Mouse (Mus musculus): ENCODE measurements around the gene Slc25a24. TPM values are rescaled to one million over a fixed set of nuclear protein-coding genes. Genes with fewer than 3 reads are reported as not detected.
A peak's percentile ranks its signal among the peaks of the same experiment; 100 is the strongest.

Gene Slc25a24
- 35.5 and 40.2 TPM in 2 replicates for polyA plus RNA-seq (2015; fragmentation: Nextera tagmentation; extraction: Ambion mirVana)

DNA sequence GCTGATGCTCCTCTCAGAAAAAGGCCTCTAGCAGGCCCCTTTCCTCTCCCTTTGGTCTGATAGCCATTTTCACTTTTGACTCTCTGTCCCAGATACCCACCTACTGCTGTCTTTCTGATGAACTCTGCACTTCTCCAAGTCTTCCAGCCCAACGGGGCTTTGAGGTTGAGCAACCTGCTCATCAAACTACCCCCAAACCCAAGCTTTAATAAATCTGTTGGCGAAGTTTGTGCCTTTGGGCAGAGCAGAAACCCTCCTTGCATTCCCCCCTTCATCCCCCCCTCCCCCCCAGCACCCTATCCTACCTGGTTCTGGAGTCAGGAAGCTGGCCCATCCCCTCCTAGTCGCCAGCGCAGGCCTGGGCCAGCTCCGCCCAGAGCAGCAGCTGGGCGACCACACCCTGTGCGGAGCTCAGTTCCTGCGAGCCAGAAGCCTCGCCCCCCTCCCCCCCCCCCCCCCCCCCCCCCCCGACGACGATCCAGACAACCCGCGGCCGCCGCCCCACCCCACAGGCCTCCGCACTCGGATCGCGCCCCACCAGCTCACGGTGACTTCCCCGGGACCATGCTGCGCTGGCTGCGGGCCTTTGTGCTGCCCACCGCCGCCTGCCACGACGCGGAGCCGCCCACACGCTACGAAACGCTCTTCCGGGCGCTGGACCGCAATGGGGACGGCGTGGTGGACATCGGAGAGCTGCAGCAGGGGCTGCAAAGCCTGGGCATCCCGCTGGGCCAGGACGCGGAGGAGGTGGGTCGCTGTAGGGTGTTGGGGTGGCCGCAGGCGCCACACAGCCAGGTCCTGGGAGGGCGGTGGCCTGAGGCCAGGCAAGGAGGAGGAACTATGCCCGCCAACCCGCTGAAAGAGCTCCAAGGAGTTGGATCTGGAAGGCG, at the start of gene Slc25a24:
Slc25a24 (plus strand) TSS at position 509 of the 890 bp plus-strand sequence.
- Histone ChIP-seq H3K4me3 (replicated peaks) (peak within 1 kb of the TSS; percentile 76), H3K27ac (peak within 1 kb of the TSS; percentile 90), H3K9me3 (no peaks in the 10 kb centered on the region), H3K4me2 (peak within 1 kb of the TSS; percentile 65), H3K9ac (peak within 1 kb of the TSS; percentile 72), H3K27me3 (replicated peaks) (no peaks in the 10 kb centered on the region), H3K4me1 (peaks cover 11% of the 10 kb centered on the region; the same call in 1 of the 2 replicates), H3K36me3 (no peaks in the 10 kb centered on the region)
- 2% methylated on average over 36 of the region's 49 CpGs for WGBS
- peak; percentile 88 for ATAC-seq (ENCODE audit: insufficient read depth, low FRiP score, low read depth)

DNA sequence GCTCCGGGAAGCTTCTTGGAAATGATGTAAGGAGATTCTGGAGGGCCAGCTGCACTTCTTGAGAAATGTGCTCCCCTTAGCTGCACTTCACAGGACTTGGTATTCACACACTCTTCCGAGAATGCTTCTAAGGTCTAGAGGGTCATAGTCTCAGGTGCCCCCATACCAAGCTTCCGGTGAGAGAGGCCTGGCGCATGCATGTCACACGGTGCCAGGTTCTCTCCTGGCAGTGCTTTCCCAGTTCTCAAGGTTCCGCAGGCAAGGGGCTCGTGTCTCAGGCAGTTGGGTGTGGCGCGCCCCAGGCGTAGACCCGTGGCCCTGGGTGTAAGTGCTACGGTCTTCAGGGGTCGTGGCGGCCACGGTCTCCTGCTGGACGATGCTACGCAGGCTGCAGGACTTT, 42.8 kb upstream of the Slc25a24 start, which contains the start of gene Slc25a54:
Slc25a54 (plus strand) TSS at position 301 of the 400 bp plus-strand sequence.
- Histone ChIP-seq H3K4me3 (replicated peaks) (no peak within 1 kb of the TSS), H3K9me3 (no peaks in the 10 kb centered on the region), H3K4me1 (no peaks in the 10 kb centered on the region), H3K9ac (no peak within 1 kb of the TSS), H3K36me3 (no peaks in the 10 kb centered on the region), H3K27ac (no peak within 1 kb of the TSS), H3K4me2 (no peak within 1 kb of the TSS), H3K27me3 (replicated peaks) (no peaks in the 10 kb centered on the region)
- ATAC-seq (ENCODE audit: insufficient read depth, low FRiP score, low read depth) = no peak
- WGBS = 91% methylated on average over 17 of the region's 17 CpGs

DNA sequence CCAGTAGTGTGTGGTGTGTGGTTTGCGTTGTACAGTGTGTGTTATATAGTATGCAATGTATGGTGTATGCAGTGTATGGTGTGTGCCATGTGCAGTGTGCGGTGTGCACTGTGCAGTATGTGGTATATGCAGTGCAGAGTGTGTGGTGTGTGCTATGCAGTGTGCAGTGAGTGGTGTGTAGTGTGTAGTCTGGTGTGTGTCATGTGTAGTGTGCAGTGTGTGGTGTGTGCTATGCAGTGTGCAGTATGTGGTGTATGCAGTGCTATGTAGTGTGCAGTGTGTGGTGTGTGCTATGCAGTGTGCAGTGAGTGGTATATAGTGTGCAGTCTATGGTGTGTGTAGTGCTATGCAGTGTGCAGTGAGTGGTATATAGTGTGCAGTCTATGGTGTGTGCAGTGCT, 38.5 kb upstream of the Slc25a24 start:
- H3K9ac ChIP-seq = no peak overlapping the region
- no peak overlapping the region for H3K27ac ChIP-seq
- H3K36me3 ChIP-seq = no peaks in the 10 kb centered on the region
- no peaks in the 10 kb centered on the region for H3K27me3 ChIP-seq (replicated peaks)
- no peaks in the 10 kb centered on the region for H3K4me1 ChIP-seq
- no peak for ATAC-seq (ENCODE audit: insufficient read depth, low FRiP score, low read depth)
- H3K4me2 ChIP-seq = no peak overlapping the region
- no peak overlapping the region for H3K4me3 ChIP-seq (replicated peaks)
- WGBS = 90% methylated on average over 2 of the region's 2 CpGs
- no peaks in the 10 kb centered on the region for H3K9me3 ChIP-seq

DNA sequence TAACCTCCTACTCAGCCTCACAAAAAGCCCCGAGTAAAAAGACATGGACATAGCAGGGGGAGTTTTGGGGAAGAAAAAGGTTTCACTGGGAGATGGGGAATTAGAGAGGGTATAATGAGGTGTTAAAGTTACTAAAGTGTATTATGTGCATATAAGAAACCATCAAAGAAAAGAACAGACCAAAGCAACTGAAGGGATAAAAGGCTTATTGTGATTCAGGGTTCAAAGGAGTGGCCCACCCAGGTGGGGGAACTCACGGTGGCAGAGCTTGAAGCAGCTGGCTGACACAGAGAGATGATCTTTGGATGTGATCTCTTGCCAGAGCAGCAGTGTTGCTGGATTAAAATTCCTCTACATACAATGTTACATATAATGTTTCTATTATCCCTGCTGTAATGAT, 34.5 kb upstream of the Slc25a24 start:
- no peaks in the 10 kb centered on the region for H3K36me3 ChIP-seq
- ATAC-seq (ENCODE audit: insufficient read depth, low FRiP score, low read depth) = no peak
- H3K4me1 ChIP-seq = no peaks in the 10 kb centered on the region
- no peaks in the 10 kb centered on the region for H3K27me3 ChIP-seq (replicated peaks)
- H3K27ac ChIP-seq = no peak overlapping the region
- H3K9ac ChIP-seq = no peak overlapping the region
- WGBS = 12% methylated on average over 2 of the region's 2 CpGs
- no peaks in the 10 kb centered on the region for H3K9me3 ChIP-seq
- no peak overlapping the region for H3K4me2 ChIP-seq
- H3K4me3 ChIP-seq (replicated peaks) = no peak overlapping the region

DNA sequence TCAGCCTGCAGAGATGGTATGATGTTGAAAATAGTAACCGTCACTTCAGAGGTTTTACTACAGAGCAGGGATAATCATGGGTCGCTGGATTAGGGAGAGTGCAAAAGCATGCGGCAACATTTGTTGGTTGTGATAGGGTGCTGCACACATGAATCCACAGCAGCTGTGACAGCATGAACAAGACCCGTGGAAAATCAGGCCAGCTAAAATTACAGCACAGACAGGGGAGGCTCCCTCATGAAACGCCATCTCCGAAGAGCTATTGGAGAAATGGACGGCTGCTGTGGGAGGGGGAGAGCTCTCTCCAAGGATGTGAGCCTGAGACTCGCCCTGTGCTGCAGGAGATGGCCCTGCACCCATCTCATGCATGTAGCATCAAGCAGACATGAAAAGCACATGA, 18.2 kb upstream of the Slc25a24 start:
- Histone ChIP-seq H3K4me3 (replicated peaks) (no peak overlapping the region), H3K36me3 (no peaks in the 10 kb centered on the region), H3K27ac (no peak overlapping the region), H3K27me3 (replicated peaks) (no peaks in the 10 kb centered on the region), H3K9me3 (no peaks in the 10 kb centered on the region), H3K4me2 (no peak overlapping the region), H3K4me1 (no peaks in the 10 kb centered on the region), H3K9ac (no peak overlapping the region)
- 53% methylated on average over 8 of the region's 8 CpGs for WGBS
- no peak for ATAC-seq (ENCODE audit: insufficient read depth, low FRiP score, low read depth)

DNA sequence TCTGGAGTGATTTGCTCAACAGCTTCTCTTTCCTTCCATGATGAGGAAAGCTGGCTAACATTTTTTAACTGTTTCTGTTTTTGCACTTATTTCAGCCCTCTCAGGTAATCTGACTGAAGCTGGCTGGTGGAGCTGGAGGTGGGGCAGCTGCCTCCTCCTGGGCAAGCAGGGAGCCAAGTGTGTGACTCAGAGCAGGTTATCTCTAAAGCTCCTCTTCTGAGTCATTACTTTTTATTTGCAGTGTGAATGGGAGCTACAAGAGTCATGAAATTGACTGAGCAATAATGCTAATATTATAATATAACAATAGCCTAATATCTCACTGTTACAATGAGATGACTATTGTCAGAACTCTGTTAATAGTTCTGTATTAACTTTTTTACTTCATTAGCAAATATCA, 5.8 kb upstream of the Slc25a24 start:
- Histone ChIP-seq H3K4me1 (no peaks in the 10 kb centered on the region), H3K4me2 (no peak overlapping the region), H3K27ac (no peak overlapping the region), H3K9ac (no peak overlapping the region), H3K27me3 (replicated peaks) (no peaks in the 10 kb centered on the region), H3K36me3 (no peaks in the 10 kb centered on the region), H3K4me3 (replicated peaks) (no peak overlapping the region), H3K9me3 (no peaks in the 10 kb centered on the region)
- no peak for ATAC-seq (ENCODE audit: insufficient read depth, low FRiP score, low read depth)

DNA sequence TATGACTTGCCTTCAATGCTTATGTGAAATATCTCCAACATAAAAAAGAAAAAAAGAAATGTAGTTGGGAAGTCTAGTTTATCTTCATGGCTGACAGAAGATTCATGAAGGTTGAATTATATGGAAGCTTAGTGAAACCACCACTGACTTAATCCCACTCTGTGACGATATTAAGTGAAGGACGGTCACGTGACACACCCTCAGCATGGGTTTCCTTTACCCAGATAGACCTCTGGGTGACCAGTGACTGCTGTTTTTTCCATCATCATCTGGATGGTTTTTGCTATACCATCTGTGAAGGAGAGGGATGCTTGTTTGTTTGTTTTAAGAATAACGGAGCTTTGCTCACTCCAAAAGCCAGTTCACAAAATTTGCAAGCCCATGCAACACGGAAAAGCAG, 3.4 kb upstream of the Slc25a24 start:
- WGBS = 76% methylated on average over 5 of the region's 5 CpGs
- Histone ChIP-seq H3K9me3 (no peaks in the 10 kb centered on the region), H3K27me3 (replicated peaks) (no peaks in the 10 kb centered on the region), H3K4me1 (peaks cover 11% of the 10 kb centered on the region; the same call in 1 of the 2 replicates), H3K9ac (no peak overlapping the region), H3K4me2 (no peak overlapping the region), H3K36me3 (no peaks in the 10 kb centered on the region), H3K4me3 (replicated peaks) (no peak overlapping the region), H3K27ac (no peak overlapping the region)
- no peak for ATAC-seq (ENCODE audit: insufficient read depth, low FRiP score, low read depth)

DNA sequence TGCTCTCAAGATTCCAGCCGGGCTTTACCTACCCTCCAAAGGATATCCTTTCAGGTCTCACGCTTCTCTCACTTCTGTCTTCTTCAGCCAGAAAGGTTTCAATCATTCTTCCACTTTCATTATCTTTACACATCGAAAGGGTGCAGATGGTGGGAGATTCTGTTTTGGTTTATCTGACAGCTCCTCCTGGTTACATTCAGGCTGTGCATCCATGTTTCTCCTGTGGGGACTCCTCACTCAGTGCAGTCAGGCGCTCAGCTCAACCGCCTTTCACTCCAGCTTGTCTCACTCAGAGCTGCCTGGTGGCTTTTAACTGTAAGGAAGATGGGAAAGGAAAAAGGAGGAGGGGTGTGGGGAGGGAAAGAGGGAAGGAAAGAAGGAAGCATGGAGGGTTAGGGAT, 3.0 kb upstream of the Slc25a24 start:
- ATAC-seq (ENCODE audit: insufficient read depth, low FRiP score, low read depth) = no peak
- Histone ChIP-seq H3K27ac (no peak overlapping the region), H3K36me3 (no peaks in the 10 kb centered on the region), H3K4me1 (peaks cover 11% of the 10 kb centered on the region; the same call in 1 of the 2 replicates), H3K9ac (no peak overlapping the region), H3K9me3 (no peaks in the 10 kb centered on the region), H3K4me3 (replicated peaks) (no peak overlapping the region), H3K4me2 (no peak overlapping the region), H3K27me3 (replicated peaks) (no peaks in the 10 kb centered on the region)
- 57% methylated on average over 5 of the region's 5 CpGs for WGBS

DNA sequence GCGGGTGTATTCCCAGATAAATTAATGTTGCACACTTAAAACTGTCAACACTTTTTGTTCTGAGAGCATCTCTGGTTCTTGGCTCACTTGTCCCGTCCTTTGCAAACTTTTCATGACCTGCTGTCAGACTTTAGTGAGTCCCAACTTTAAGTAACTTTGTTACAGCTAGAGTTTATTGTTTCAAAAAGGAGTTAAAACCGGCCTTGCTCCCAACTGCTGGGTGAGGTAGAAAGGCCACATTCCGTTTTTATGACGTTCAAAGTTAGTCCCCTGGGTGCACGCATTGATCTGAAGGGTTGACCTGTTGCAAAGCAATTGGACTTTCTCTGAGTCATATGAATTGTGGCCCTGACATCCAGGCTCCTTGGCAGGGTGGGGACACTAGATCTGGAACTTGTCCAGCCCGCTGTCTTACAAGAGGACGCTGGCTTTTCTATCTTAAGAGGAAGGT, 607 bp downstream of the Slc25a24 start:
- ATAC-seq (ENCODE audit: insufficient read depth, low FRiP score, low read depth) = peak; percentile 16; the same call in 1 of the 2 replicates
- peak overlapping the region; percentile 76 for H3K4me3 ChIP-seq (replicated peaks)
- peak overlapping the region; percentile 72 for H3K9ac ChIP-seq
- H3K36me3 ChIP-seq = no peaks in the 10 kb centered on the region
- no peaks in the 10 kb centered on the region for H3K27me3 ChIP-seq (replicated peaks)
- WGBS = 7% methylated on average over 8 of the region's 8 CpGs
- H3K9me3 ChIP-seq = no peaks in the 10 kb centered on the region
- H3K27ac ChIP-seq = peak overlapping the region; percentile 90
- H3K4me1 ChIP-seq = peaks cover 11% of the 10 kb centered on the region; the same call in 1 of the 2 replicates
- H3K4me2 ChIP-seq = peak overlapping the region; percentile 65

DNA sequence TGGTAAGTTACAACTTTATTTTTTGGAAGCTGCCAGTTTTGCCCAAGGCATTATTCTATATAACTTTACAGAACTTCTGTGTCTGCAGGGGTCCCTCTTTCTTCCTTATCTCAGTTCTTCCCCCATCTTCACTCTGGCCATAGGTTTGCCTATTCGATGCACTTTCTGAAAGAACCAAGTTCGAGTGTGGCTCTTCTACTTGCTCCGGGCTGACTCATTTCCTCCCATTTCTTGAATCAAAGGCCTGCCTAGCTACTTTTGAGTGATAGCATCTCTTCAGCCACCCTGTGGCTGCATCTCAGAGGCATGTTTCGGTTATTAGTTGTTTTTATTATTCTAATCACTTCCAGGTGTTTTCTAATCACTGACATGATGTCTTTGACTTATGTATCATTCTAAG, 1.1 kb downstream of the Slc25a24 start:
- Histone ChIP-seq H3K36me3 (no peaks in the 10 kb centered on the region), H3K27ac (peak overlapping the region; percentile 90; the same call in 1 of the 2 replicates), H3K9ac (no peak overlapping the region), H3K9me3 (no peaks in the 10 kb centered on the region), H3K4me1 (peaks cover 11% of the 10 kb centered on the region; the same call in 1 of the 2 replicates), H3K4me2 (peak overlapping the region; percentile 65), H3K4me3 (replicated peaks) (peak overlapping the region; percentile 76), H3K27me3 (replicated peaks) (no peaks in the 10 kb centered on the region)
- ATAC-seq (ENCODE audit: insufficient read depth, low FRiP score, low read depth) = no peak
- 42% methylated on average over 4 of the region's 4 CpGs for WGBS

DNA sequence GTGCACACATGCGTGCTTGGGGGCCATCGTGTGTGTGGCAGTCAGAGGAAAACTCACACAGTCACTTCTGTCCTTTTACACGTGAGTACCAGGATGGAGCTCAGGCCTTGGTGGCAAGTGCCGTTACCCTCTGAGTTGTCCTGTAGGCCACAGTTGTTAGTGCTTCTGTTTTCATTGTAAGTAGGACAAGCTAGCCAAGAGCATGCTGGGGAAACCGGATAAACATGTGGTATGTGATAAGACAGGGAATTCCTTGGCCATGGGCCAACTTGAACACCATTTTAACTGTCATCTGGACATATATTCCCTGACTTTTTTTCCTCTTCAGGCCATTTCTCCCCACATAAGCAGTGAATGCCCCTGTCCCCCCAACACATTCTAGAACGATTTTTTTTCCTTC, 2.6 kb downstream of the Slc25a24 start:
- Histone ChIP-seq H3K27me3 (replicated peaks) (no peaks in the 10 kb centered on the region), H3K36me3 (no peaks in the 10 kb centered on the region), H3K4me2 (no peak overlapping the region), H3K4me1 (peaks cover 11% of the 10 kb centered on the region; the same call in 1 of the 2 replicates), H3K27ac (no peak overlapping the region), H3K4me3 (replicated peaks) (no peak overlapping the region), H3K9ac (no peak overlapping the region), H3K9me3 (no peaks in the 10 kb centered on the region)
- WGBS = 79% methylated on average over 6 of the region's 6 CpGs
- no peak for ATAC-seq (ENCODE audit: insufficient read depth, low FRiP score, low read depth)

DNA sequence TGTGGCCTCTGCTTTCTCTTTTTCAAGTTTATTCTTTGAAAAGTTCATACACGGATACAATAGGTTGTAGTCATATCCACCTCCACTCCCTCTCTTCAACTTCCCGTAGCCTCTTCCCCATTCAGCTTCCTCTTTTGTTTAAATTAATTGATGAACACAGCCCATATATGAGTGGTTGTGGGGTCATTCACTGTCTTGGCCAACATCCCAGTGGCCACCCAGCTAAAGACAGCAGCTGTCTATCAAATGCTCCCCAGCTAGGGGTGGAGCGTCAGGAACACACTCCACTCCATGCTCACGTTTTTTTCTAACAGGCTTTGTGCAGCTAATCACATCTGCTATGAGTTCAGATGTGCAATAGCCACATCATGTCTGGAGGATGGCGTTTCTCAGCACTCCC, 6.8 kb downstream of the Slc25a24 start:
- Histone ChIP-seq H3K4me3 (replicated peaks) (no peak overlapping the region), H3K36me3 (peaks cover 5% of the 10 kb centered on the region), H3K9me3 (no peaks in the 10 kb centered on the region), H3K4me1 (no peaks in the 10 kb centered on the region), H3K4me2 (no peak overlapping the region), H3K27me3 (replicated peaks) (no peaks in the 10 kb centered on the region), H3K27ac (no peak overlapping the region), H3K9ac (no peak overlapping the region)
- no peak for ATAC-seq (ENCODE audit: insufficient read depth, low FRiP score, low read depth)
- WGBS = 70% methylated on average over 5 of the region's 5 CpGs
